Mouse (Mus musculus) ES-Bruce4 (cell line): ENCODE data around the gene Spg21. TPM values are rescaled to one million over a fixed set of nuclear protein-coding genes. Genes with fewer than 3 reads are reported as not detected.

ENCODE experiments used
- H3K27ac ChIP-seq: 2 replicates; pipeline ENCODE4 v1.5.1; 2012; ENCODE audit warnings: low read length, inconsistent platforms; ENCODE audit not compliant: insufficient read depth
- H3K27me3 ChIP-seq: 2 replicates; pipeline ENCODE4 v1.6.1; 2012; ENCODE audit warnings: mild to moderate bottlenecking, low read length, inconsistent platforms; ENCODE audit not compliant: control insufficient read depth, poor library complexity, insufficient read depth, severe bottlenecking
- H3K36me3 ChIP-seq: 2 replicates; pipeline ENCODE4 v1.6.1; 2012; ENCODE audit warnings: inconsistent platforms, mild to moderate bottlenecking, low read length, moderate library complexity; ENCODE audit not compliant: control insufficient read depth, poor library complexity, insufficient read depth, severe bottlenecking
- H3K4me1 ChIP-seq: one replicate; pipeline ENCODE4 v1.8.1; 2011; ENCODE audit warnings: low read length; ENCODE audit not compliant: control insufficient read depth, insufficient read depth
- H3K4me3 ChIP-seq: 2 replicates; pipeline ENCODE4 v1.5.1; 2011; ENCODE audit warnings: low read depth, mild to moderate bottlenecking, low read length
- H3K9ac ChIP-seq: 2 replicates; pipeline ENCODE4 v1.6.1; 2012; ENCODE audit warnings: low read depth, mild to moderate bottlenecking, inconsistent platforms; ENCODE audit not compliant: poor library complexity, severe bottlenecking
- H3K9me3 ChIP-seq: replicated peaks from 2 replicates; pipeline ENCODE4 v1.6.1; 2012; ENCODE audit warnings: mild to moderate bottlenecking, low read length, inconsistent platforms; ENCODE audit not compliant: control insufficient read depth, poor library complexity, insufficient read depth, severe bottlenecking
- CTCF ChIP-seq: IDR thresholded peaks from one replicate; pipeline ENCODE4 v1.8.1; 2011; ENCODE audit warnings: low read depth, low read length
- EP300 ChIP-seq: IDR thresholded peaks from 2 replicates; pipeline ENCODE4 v1.6.1; 2011; ENCODE audit warnings: low read depth, low read length; ENCODE audit not compliant: insufficient read depth
- POLR2A ChIP-seq: IDR thresholded peaks from one replicate; pipeline ENCODE4 v1.8.1; 2011; ENCODE audit warnings: low read length; ENCODE audit not compliant: insufficient read depth
- polyA plus RNA-seq: library from polyadenylated mRNA; stranded (reverse); fragments of >200 nt; gene quantifications from 2 replicates; pipeline ENCODE4 v1.2.4, GENCODE M21; 2011; ENCODE audit warnings: low read depth; ENCODE audit not compliant: missing spikeins, insufficient read depth, insufficient read length

Gene Spg21
- polyA plus RNA-seq, 1 experiment = 50.8 TPM

GRCm38 (mm10) chr9:65480071-65480470, 19.3 kb downstream of the Spg21 start:
- TF ChIP-seq EP300 (no peak), CTCF (no peak), POLR2A (no peak)
- H3K4me3 ChIP-seq = no peak overlapping the region
- H3K27ac ChIP-seq = no peak overlapping the region
- H3K27me3 ChIP-seq = no peaks in the 10 kb centered on the region
- no peak overlapping the region for H3K9ac ChIP-seq
- H3K36me3 ChIP-seq = peaks cover 16% of the 10 kb centered on the region
- H3K9me3 ChIP-seq = no peaks in the 10 kb centered on the region
- no peaks in the 10 kb centered on the region for H3K4me1 ChIP-seq

DNA sequence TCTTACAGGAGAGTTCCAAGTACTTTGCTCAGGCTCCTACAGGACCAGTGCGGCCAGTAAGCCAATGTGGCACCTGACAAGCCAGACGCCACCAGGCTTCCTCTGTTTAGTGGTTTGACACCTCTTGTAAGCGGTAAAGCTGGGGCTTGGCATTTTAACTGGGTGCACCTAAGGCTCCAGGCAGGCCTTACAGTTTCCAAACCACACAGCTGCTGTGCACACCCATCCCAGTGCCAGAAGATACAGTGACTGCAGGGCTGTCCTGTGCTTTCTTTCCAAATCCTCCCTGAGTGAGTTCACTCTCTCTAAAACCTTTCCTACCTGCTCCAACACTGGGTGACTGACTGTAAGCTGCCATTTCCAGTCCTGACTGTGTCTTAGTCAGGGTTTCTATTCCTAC, 30.7 kb downstream of the Spg21 start:
- Histone ChIP-seq H3K27me3 (no peaks in the 10 kb centered on the region), H3K27ac (no peak overlapping the region), H3K9ac (no peak overlapping the region), H3K4me3 (no peak overlapping the region), H3K36me3 (no peaks in the 10 kb centered on the region), H3K9me3 (no peaks in the 10 kb centered on the region), H3K4me1 (no peaks in the 10 kb centered on the region)
- no peak for TF ChIP-seq EP300
- TF ChIP-seq CTCF = no peak
- no peak for TF ChIP-seq POLR2A

DNA sequence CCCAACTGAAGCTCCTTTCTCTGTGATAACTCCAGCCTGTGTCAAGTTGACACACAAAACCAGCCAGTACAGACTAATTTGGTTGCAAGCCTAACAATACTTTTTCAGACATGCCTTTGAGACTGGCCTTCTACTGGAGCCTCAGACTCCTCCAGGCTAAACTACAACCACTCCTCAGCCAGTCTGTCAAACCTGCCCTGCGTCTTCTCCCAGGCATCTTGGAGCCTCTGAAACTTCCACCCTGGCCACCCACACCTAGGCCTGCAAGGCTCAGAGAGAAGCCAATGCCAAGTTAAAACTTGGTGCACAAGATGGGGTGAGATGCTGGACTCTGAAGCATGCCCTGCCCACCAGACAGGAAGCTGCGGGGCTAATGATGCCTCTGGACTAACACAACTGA, 31.6 kb downstream of the Spg21 start:
- TF ChIP-seq CTCF = no peak
- no peak for TF ChIP-seq POLR2A
- TF ChIP-seq EP300 = no peak
- Histone ChIP-seq H3K4me1 (no peaks in the 10 kb centered on the region), H3K27me3 (no peaks in the 10 kb centered on the region), H3K36me3 (no peaks in the 10 kb centered on the region), H3K9ac (no peak overlapping the region), H3K27ac (no peak overlapping the region), H3K9me3 (no peaks in the 10 kb centered on the region), H3K4me3 (no peak overlapping the region)

DNA sequence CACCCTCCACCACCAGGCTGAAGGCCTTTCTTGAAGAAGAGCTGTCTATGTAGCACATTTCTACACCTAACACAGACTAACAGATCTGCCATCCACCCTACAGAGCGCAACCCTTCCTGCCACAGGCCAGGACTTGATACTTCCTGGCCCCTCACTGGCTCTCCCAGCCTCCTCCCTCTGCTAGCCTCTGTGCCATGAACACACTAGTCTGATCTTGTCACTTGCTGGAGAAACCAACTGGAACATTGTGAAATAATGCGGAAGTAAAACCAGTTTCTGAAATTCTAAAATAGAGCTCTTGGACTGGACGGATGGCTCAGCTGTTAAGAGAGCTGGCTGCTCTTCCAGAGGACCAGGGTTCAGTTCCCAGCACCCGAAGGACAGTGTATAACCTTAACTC, 32.1 kb downstream of the Spg21 start:
- Histone ChIP-seq H3K27me3 (no peaks in the 10 kb centered on the region), H3K36me3 (no peaks in the 10 kb centered on the region), H3K4me3 (no peak overlapping the region), H3K27ac (no peak overlapping the region), H3K9ac (no peak overlapping the region), H3K9me3 (no peaks in the 10 kb centered on the region), H3K4me1 (no peaks in the 10 kb centered on the region)
- no peak for TF ChIP-seq CTCF
- no peak for TF ChIP-seq EP300
- TF ChIP-seq POLR2A = no peak

- Histone ChIP-seq H3K27ac (no peak overlapping the region), H3K36me3 (no peaks in the 10 kb centered on the region), H3K9me3 (no peaks in the 10 kb centered on the region), H3K4me3 (no peak overlapping the region), H3K9ac (no peak overlapping the region), H3K4me1 (no peaks in the 10 kb centered on the region), H3K27me3 (no peaks in the 10 kb centered on the region)
- TF ChIP-seq POLR2A (no peak), CTCF (peak; percentile 61), EP300 (no peak)
These were observed 41.4 kb downstream of the Spg21 start for GRCm38 (mm10) chr9:65502146-65502545.

GRCm38 (mm10) chr9:65502721-65503505, 42.2 kb downstream of the Spg21 start:
- H3K36me3 ChIP-seq = no peaks in the 10 kb centered on the region

More at GRCm38 (mm10) chr9:65502721-65503505, 42.2 kb downstream of the Spg21 start:
- Histone ChIP-seq H3K27ac (no peak overlapping the region), H3K9me3 (no peaks in the 10 kb centered on the region), H3K4me1 (no peaks in the 10 kb centered on the region), H3K9ac (no peak overlapping the region), H3K4me3 (no peak overlapping the region), H3K27me3 (no peaks in the 10 kb centered on the region)
- TF ChIP-seq EP300 (no peak), CTCF (no peak), POLR2A (no peak)
